Mouse (Mus musculus) kidney, adult 2 months (tissue): ENCODE data around the gene Spata25.

Source experiments
- CTCF ChIP-seq: fragments of 200-500 bp; conservative IDR thresholded peaks from 2 replicates; pipeline ENCODE4 v1.5.1; 2011; ENCODE audit warnings: low read depth, mild to moderate bottlenecking, control low read depth, low read length, moderate library complexity, mixed read lengths; ENCODE audit not compliant: insufficient read depth, insufficient read length
- POLR2A ChIP-seq: fragments of 200-500 bp; IDR thresholded peaks from one replicate; pipeline ENCODE4 v1.6.1; 2011; ENCODE audit warnings: low read depth, low read length, control low read depth

DNA sequence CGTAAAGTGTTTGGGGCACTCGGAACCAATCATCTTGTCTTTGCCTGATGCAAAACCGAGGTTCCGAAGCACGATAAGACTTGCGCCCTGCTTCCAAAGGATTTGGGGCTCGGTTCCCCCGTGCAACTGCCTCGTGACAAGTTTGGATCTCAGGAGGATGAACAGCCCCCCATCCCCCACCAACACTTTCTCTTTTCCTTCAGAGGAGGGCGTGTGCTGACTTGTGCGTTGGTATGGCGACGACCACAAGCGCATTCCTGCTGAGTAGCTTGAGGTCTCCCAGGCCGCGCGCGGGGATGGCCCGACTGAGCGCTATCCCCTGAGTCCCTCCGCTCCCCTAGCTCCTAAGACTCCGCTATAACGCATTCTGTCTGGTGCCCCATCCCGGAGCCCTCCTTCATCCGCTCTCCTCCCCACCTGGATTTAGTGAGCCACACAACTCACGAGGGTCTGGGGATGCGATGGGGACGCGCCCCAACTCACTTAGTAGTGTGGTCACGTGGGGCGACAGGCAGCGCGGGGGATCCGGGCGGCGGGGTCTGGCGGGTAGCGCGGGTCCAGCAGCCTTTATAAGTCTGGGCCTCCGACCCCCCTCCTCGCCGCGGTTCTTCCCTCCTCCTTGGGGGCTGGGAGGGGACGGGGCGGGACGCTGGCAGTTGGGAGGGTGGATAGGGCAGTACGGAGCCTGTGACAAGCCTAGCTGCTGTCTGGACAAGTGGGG is 28.9 kb upstream of the Spata25 start, which contains the start of gene Pltp:
- TF ChIP-seq CTCF: no peak
- no peak for TF ChIP-seq POLR2A
